In the genomic region with DNA sequence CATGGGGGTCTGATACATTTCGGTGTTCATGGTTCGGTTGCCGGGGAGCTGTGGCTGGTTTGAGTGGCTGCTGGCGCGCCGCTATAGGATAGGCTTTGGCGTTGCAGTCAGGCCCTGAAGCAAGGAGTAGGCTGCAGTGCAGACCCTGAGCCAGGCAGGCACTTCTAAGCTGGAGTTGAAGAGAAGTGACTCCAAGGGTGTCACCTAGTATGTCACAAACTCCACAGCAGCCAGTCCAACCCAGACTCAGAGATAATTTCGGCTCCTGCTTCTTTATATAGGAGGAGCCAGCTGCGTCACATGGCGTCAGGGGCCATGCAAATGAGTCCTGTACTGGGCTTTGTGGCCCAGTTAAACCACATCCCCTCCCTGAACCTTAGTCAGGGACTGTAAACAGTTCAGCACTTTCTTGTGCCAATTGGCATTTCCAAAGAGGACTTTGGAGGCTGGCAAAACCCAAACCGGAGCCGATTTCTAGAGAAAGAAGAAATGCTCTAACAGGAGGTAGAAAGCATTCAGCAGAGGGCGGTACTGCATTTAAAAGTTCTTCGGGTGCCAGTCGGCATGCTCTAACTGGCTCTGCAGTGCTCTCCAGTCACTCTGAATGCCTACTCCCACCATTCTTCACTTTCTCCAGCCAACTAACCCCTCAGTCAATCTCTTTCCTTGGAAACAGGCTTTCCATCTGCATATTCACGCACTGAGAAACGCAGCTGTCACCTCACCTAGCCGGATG, we compare ENCODE assay signal across 8 mouse cellular contexts. TPM values are rescaled to one million over a fixed set of nuclear protein-coding genes. Genes with fewer than 3 reads are reported as not detected.
DNase-seq lines count a peak whose midpoint lies in the region; ATAC-seq and TF ChIP-seq lines count a peak whose summit lies in the region.

No protein-coding gene starts in this region.

- CTCF ChIA-PET in Patski (lab: Charles Lee) = interaction anchor here (1.0 to 3.8 kb wide), 10 partner anchors 9 to 85 kb away, joined by 3 to 17 read pairs (median 3); no protein-coding TSS in a partner anchor

- peak; percentile 91 for ATAC-seq in Patski
- peak; percentile 84 for ATAC-seq in hindbrain, embryonic 13.5 days (ENCODE audit: low FRiP score)

- peaks cover 21% of the 10 kb centered on the region for H3K27me3 ChIP-seq in Patski
- peaks cover 69% of the 10 kb centered on the region for H3K27me3 ChIP-seq in hindbrain, embryonic 13.5 days

- peak overlapping the region; percentile 76 for H3K9ac ChIP-seq in hindbrain, embryonic 13.5 days

- H3K4me2 ChIP-seq in hindbrain, embryonic 13.5 days = peak overlapping the region; percentile 62

- H3K9me3 ChIP-seq in hindbrain, embryonic 13.5 days = no peaks in the 10 kb centered on the region

- WGBS in hindbrain, embryonic 13.5 days = 24% methylated on average over 17 of the region's 18 CpGs

- H3K4me3 ChIP-seq in hindbrain, embryonic 13.5 days = peak overlapping the region; percentile 47

- H3K27ac ChIP-seq in hindbrain, embryonic 13.5 days = peak overlapping the region; percentile 89

- DNase-seq in Patski (ENCODE audit: low read depth, low spot score) = no peak
- peak; percentile 61 to 64 for DNase-seq in cerebellum, postnatal 14 days
- DNase-seq in frontal cortex, postnatal 14 days (ENCODE audit: low spot score in 2 of 2) = peak; percentile 68 to 69
- peak; percentile 72 to 80 for DNase-seq in layer of hippocampus, postnatal 36 days
- DNase-seq in lung, postnatal 25 days (ENCODE audit: low spot score) = peak; percentile 94
- peak; percentile 70 for DNase-seq in retina, postnatal 1 day
- peak; percentile 76 for DNase-seq in thymus, postnatal 4 days

- no peaks in the 10 kb centered on the region for H3K36me3 ChIP-seq in hindbrain, embryonic 13.5 days

- POLR2A ChIA-PET in Patski (lab: Charles Lee) = interaction anchor here (0.9 to 1.6 kb wide), 3 partner anchors 14 to 42 kb away, joined by 3 to 6 read pairs (median 4); no protein-coding TSS in a partner anchor

- in situ Hi-C loops in Patski (cut with MboI; ENCODE audit: low pct_unique_long_range_greater_than_20kb) = no loop called here

- H3K4me1 ChIP-seq in hindbrain, embryonic 13.5 days (replicated peaks) = peaks cover 17% of the 10 kb centered on the region

- no peak for TF ChIP-seq CTCF in Patski (IDR thresholded peaks at IDR 0.05)

RNA-seq across cellular contexts. Expression of a gene that starts 57.4 kb away (rescaled TPM):
- polyA plus RNA-seq in Patski (2021) = 29.6 TPM
- polyA plus RNA-seq in hindbrain, embryonic 13.5 days (2015; fragmentation: Nextera tagmentation; extraction: Ambion mirVana) = 121 and 127 TPM in 2 replicates
- 100 to 1,000 TPM in 1 of 2 experiments, 10 to 100 TPM in 1; 96.2 to 138 TPM for total RNA-seq in layer of hippocampus, postnatal 36 days (2021)
